Mouse (Mus musculus): Measurements from ENCODE around the gene Psmd10. TPM values are rescaled to one million over a fixed set of nuclear protein-coding genes. Genes with fewer than 3 reads are reported as not detected.

Gene Psmd10
- 51.6 TPM for polyA plus RNA-seq (2014; fragmentation: Illumina TruSeq; extraction: RNeasy Lipid Tissue Mini Kit (QIAGEN cat#74804); ENCODE audit: low read depth, low replicate concordance)

DNA sequence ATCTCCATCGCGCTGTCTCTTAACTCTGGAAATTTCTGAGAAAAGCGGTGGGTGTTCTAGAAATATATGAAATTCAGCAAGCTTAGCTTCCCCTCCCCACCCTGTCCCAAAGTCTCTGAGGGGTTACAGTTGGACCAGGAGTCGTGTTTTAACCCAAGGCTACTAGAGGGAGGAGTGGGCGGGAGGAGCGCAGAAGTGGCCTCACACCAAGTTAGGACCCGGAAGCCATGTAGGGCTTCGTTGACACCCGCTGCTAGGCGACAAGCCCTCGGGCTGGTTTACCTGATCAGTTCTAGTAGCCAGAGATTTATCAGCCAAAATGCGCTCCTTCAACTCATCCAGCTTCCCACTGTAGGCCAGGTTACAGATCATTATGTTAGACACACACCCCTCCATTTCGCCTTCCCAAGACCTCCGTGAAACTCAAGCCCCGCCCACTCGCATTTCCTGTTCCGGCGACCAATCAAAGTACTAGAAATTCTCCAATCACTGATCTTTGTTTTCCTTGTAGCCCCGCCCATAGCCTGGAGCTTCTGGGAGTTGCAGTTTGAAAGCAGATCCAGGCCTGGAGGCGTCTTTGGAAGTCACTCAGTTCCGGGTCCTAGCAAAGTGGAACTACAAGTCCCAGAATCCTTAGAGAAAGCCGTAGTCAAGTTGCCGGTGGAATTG, at the start of gene Psmd10, which contains the start of gene Atg4a:
Gene Psmd10, minus strand, starts transcription at position 457 of the 669 bp plus-strand sequence.
Gene Atg4a, plus strand, starts transcription at position 636 of the 669 bp plus-strand sequence.

DNA sequence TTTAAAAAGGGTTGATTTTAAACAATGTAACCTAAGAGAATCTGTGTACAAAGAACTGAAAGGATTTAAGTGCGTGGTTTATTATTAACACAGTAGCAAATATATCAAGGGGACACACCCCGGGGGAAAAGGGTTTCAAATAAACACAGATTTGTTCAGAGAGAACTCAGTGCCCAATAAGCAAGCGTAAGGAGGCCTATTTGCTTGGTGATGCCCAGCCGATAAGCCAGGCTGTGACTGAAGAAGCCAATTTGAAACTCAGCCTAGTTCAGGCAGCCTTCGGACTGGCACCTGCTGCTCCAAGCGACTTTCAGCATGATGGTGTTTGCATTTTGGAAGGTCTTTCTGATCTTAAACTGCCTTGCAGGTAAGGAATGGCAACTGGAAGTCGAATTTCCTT, 49.2 kb downstream of the Psmd10 start, which contains the start of gene Vsig1:
Gene Vsig1, plus strand, starts transcription at position 249 of the 400 bp plus-strand sequence.

Other genes with a start within 250 kb of the Psmd10 start
- gene Tex13b, start 143.3 kb downstream of the Psmd10 start, polyA plus RNA-seq (2014; fragmentation: Illumina TruSeq; extraction: RNeasy Lipid Tissue Mini Kit (QIAGEN cat#74804); ENCODE audit: low read depth, low replicate concordance) = not detected
- not detected for gene Vsig1, start 49.1 kb downstream of the Psmd10 start, polyA plus RNA-seq (2014; fragmentation: Illumina TruSeq; extraction: RNeasy Lipid Tissue Mini Kit (QIAGEN cat#74804); ENCODE audit: low read depth, low replicate concordance)
- gene Atg4a, start 179 bp upstream of the Psmd10 start, polyA plus RNA-seq (2014; fragmentation: Illumina TruSeq; extraction: RNeasy Lipid Tissue Mini Kit (QIAGEN cat#74804); ENCODE audit: low read depth, low replicate concordance) = 60.5 TPM

Measured in adrenal gland, adult 10 weeks (tissue).